Mouse (Mus musculus): Measurements from ENCODE around the gene Slc35d1.
"Not testable (repeated sequence)": the region's sequence is repeated elsewhere in the genome, so short reads cannot be mapped to it uniquely, and the experiment has no call there.

- not testable (repeated sequence) for TF ChIP-seq CTCF, POLR2A (IDR thresholded peaks at IDR 0.05; ENCODE audit: extremely low read depth, insufficient read depth, low read length)
Observed at GRCm38 (mm10) chr4:103166198-103166597, 48.8 kb downstream of the Slc35d1 start.
